Comparison of ENCODE assay signal across 8 mouse cellular contexts in the genomic region with DNA sequence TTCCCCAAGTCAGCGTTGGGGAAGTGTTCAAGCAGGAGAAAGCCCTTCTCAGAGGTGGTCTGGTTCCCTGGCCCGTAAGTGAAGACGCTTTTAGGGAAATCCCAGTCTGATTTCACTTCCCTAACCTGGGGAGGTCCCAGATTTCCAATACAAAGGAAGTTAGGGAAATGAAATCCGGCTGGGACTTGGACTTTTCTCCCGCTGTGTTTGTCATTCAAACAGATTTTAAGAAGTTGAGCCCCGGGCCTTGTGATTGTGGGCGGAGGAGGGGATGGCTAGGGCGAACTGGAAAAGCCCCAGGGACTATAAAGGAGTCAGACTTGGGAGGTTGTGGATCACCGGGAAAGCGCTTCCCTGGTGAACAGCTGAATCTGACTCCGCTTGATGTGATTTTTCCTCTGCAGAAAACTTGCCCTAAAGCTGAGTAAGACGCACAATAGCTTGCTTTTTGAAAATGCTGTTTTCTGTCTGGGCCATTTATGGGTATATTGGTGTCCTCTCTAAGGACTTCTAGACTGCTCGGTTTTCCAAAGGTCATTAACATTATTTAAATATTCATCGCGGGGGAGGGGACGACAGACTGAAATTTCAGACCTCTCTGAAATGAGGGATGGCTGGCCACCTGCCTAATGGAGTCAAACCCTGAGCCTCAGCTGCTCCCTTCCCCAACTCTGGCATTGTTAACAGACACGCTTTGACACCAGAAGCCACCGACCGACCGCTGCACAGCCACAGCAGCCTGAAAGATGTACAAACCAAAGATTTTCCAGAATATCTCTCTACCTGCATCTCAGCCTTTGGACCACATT.
DNase-seq lines count a peak whose midpoint lies in the region; ATAC-seq and TF ChIP-seq lines count a peak whose summit lies in the region.

No protein-coding gene starts in this region.

- H3K36me3 ChIP-seq in lung, embryonic 14.5 days (ENCODE audit: insufficient read depth) = no peaks in the 10 kb centered on the region
- no peaks in the 10 kb centered on the region for H3K36me3 ChIP-seq in embryonic facial prominence, embryonic 12.5 days
- no peaks in the 10 kb centered on the region for H3K36me3 ChIP-seq in limb, embryonic 10.5 days

- H3K27me3 ChIP-seq in lung, embryonic 14.5 days (ENCODE audit: insufficient read depth, low read length) = 0 out of 2 replicates have a peak, but pooled peaks cover 6% of the 10 kb centered on the region
- peaks cover 15% of the 10 kb centered on the region for H3K27me3 ChIP-seq in embryonic facial prominence, embryonic 12.5 days
- peaks cover 29% of the 10 kb centered on the region for H3K27me3 ChIP-seq in limb, embryonic 10.5 days (ENCODE audit: low read depth, poor library complexity, severe bottlenecking)

- peak overlapping the region; percentile 22; the same call in 1 of the 2 replicates for H3K4me2 ChIP-seq in lung, embryonic 14.5 days
- peak overlapping the region; percentile 28 for H3K4me2 ChIP-seq in embryonic facial prominence, embryonic 12.5 days (replicated peaks)

- no peak overlapping the region for H3K27ac ChIP-seq in lung, embryonic 14.5 days (ENCODE audit: low read depth)
- peak overlapping the region; percentile 48 for H3K27ac ChIP-seq in embryonic facial prominence, embryonic 12.5 days
- H3K27ac ChIP-seq in limb, embryonic 10.5 days = peak overlapping the region; percentile 66
- H3K27ac ChIP-seq in left cerebral cortex, adult 2 months = no peak overlapping the region

- 16% methylated on average over 20 of the region's 20 CpGs for whole genome bisulfite sequencing in lung, embryonic 14.5 days
- WGBS in embryonic facial prominence, embryonic 12.5 days = 3% methylated on average over 20 of the region's 20 CpGs
- 1% methylated on average over 20 of the region's 20 CpGs for WGBS in limb, embryonic 10.5 days

- H3K4me1 ChIP-seq in lung, embryonic 14.5 days (ENCODE audit: insufficient read depth) = peaks cover 20% of the 10 kb centered on the region
- peaks cover 33% of the 10 kb centered on the region for H3K4me1 ChIP-seq in embryonic facial prominence, embryonic 12.5 days
- peaks cover 37% of the 10 kb centered on the region for H3K4me1 ChIP-seq in limb, embryonic 10.5 days

- H3K9ac ChIP-seq in lung, embryonic 14.5 days = no peak overlapping the region
- no peak overlapping the region for H3K9ac ChIP-seq in embryonic facial prominence, embryonic 12.5 days

- no peak for TF ChIP-seq CTCF in lung, embryonic 14.5 days (IDR thresholded peaks at IDR 0.05; ENCODE audit: low read depth)
- no peak for TF ChIP-seq CTCF in left cerebral cortex, adult 2 months (IDR thresholded peaks at IDR 0.05)

- ATAC-seq in lung, embryonic 14.5 days (ENCODE audit: insufficient read depth) = no peak
- ATAC-seq in embryonic facial prominence, embryonic 12.5 days (ENCODE audit: insufficient number of reproducible peaks, insufficient read depth, low FRiP score, low TSS enrichment) = no peak
- no peak for ATAC-seq in activated CD4-positive, CD25-positive, alpha-beta regulatory T cell, adult 4 months

- peak; percentile 16 for DNase-seq in lung, embryonic 14.5 days
- no peak for DNase-seq in lung, postnatal 10 days
- DNase-seq in limb, embryonic 10.5 days (ENCODE audit: low spot score) = no peak
- peak; percentile 50 for DNase-seq in retina, embryonic 14.5 days (ENCODE audit: low spot score)
- no peak for DNase-seq in left cerebral cortex, adult 2 months (ENCODE audit: extremely low spot score in 1 of 2, low spot score in 2 of 2)
- no peak for DNase-seq in lung, postnatal 4 days

- H3K4me3 ChIP-seq in lung, embryonic 14.5 days (ENCODE audit: low read depth, low read length) = no peak overlapping the region
- no peak overlapping the region for H3K4me3 ChIP-seq in embryonic facial prominence, embryonic 12.5 days
- peak overlapping the region; percentile 33 for H3K4me3 ChIP-seq in limb, embryonic 10.5 days
- H3K4me3 ChIP-seq in left cerebral cortex, adult 2 months = no peak overlapping the region

- H3K9me3 ChIP-seq in lung, embryonic 14.5 days (ENCODE audit: low read depth, low read length) = no peaks in the 10 kb centered on the region
- H3K9me3 ChIP-seq in embryonic facial prominence, embryonic 12.5 days = no peaks in the 10 kb centered on the region
- no peaks in the 10 kb centered on the region for H3K9me3 ChIP-seq in limb, embryonic 10.5 days (replicated peaks)

- intact Hi-C loops in left cerebral cortex, adult 2 months (cut with DNase I) = no loop called here

Comparison
In these comparisons a context has a peak if more than half of its experiments do, and no peak if none do; other contexts are left out.
1. DNase-seq: peak in lung, embryonic 14.5 days (single experiment) and retina, embryonic 14.5 days (single experiment); none in lung, postnatal 10 days (single experiment), limb, embryonic 10.5 days (single experiment), left cerebral cortex, adult 2 months (0 of 2) and lung, postnatal 4 days (0 of 2).
2. H3K27ac ChIP-seq: peak in embryonic facial prominence, embryonic 12.5 days (single experiment) and limb, embryonic 10.5 days (single experiment); none in lung, embryonic 14.5 days (single experiment) and left cerebral cortex, adult 2 months (single experiment).